Mouse (Mus musculus) spleen, postnatal 10 days (tissue): ENCODE data around the gene L3mbtl1.

Experiments
- DNase-seq, 2 experiments: peaks; one replicate each; pipeline ENCODE4 v3.0.0; 2021 to 2022; ENCODE audit warnings: low spot score in 2 of 2

Gene L3mbtl1

GRCm38 (mm10) chr2:162993881-162994616 lies 50.8 kb downstream of the L3mbtl1 start:
- no peak for DNase-seq

DNA sequence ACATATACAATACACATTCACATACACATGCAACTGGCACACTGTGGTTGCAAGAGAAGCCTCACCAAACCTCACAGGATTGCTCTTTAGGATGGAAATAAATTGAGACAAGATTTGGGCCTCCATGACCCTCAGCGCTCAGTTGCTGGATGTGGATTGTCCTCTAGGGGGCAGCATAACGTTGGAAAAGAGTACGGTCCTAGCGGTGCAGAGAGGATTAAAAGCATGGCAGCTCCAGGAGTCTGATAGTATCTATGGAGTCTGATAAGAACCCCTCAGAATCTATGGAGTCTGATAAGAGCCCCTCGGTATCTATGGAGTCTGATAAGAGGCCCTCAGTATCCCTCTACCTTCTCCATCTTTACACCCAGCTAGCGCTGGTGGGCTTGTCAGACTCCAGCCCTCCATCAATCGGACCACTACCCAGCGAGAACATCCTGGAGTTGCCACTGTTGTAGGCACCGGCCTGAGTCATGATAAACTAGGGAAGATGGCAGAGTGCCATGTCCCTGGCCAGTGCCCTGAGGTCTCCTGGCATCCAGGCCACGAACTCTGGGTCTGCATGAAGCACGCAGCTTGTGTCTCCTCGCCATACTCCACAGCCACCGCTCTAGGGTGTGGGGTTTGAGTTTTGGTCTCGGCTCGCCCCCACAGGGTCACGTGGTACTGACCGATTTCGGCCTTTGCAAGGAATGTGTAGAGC lies 55.4 kb downstream of the L3mbtl1 start:
- DNase-seq, result peak; percentile 42 to 66

DNA sequence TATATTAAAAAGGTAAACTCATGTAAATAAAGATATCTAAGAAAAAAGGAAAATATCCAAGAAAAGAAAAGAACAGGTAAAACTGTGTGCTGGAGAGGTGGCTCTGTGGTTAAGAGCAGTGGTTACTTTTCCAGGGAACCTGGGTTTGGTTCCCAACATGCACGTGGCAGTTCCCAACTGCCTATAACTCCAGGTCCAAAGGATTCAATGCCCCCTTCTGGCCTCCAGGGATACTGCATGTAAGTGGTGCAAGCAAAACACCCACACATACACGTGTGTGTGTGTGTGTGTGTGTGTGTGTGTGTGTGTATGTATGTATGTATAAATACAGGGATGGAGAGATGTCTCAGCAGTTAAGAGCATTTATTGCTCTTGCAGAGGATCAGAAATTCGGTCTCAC lies 56.5 kb downstream of the L3mbtl1 start:
- peak in 1 of 2 experiments; percentile 49 for DNase-seq

DNA sequence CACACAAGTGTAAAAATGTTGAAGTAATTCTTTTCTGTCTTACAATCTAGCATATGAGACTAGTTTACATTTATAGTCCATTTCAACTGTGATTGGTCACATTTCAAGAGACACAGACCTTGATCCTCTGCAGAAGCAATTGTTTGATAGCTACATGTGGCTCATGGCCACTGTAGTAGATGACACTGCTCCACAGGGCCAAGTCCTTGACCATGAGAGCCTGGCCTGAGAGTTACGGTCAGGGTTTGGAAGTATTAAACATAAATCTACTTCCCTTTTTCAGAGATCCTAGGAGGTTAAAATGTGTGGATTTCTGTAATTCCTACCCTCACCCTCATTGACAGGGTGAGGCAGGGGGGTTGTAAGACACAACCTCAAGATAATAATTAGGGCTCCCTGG lies 57.8 kb downstream of the L3mbtl1 start:
- no peak for DNase-seq

DNA sequence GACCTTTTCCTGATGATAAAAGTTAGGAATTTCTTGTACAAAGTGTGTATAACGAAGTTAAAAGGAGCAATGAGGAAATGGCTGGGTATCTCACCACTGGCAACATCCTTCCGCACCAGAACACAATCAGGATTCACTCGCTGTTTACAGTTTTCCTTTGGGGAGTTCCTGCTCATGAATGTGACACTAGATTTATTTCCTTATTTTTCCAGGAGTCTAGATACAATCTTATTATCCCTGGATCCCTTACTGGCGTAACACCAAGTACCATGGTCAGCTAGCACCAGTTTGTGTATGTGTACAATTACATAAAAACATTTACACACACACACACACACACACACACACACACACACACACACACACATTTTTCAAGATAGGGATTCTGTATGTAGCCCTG lies 64.0 kb downstream of the L3mbtl1 start:
- DNase-seq, result no peak

GRCm38 (mm10) chr2:163016916-163017743 lies 73.9 kb downstream of the L3mbtl1 start, which contains the start of gene Ift52:
Gene Ift52, plus strand, starts transcription at chr2:163017354.
- DNase-seq, result peak; percentile 92 to 94
